Mouse (Mus musculus) megakaryocyte, embryonic 14.5 days (primary cell): ENCODE measurements around the gene Wwc1.

Experiments
- FLI1 ChIP-seq: IDR thresholded peaks from 2 replicates; pipeline ENCODE4 v1.6.1; 2012; ENCODE audit warnings: low read length, inconsistent platforms, mixed read lengths
- GATA1 ChIP-seq: IDR thresholded peaks from 3 replicates; pipeline ENCODE4 v1.6.1; 2012; ENCODE audit warnings: mixed read lengths, low read length, inconsistent platforms, borderline replicate concordance

DNA sequence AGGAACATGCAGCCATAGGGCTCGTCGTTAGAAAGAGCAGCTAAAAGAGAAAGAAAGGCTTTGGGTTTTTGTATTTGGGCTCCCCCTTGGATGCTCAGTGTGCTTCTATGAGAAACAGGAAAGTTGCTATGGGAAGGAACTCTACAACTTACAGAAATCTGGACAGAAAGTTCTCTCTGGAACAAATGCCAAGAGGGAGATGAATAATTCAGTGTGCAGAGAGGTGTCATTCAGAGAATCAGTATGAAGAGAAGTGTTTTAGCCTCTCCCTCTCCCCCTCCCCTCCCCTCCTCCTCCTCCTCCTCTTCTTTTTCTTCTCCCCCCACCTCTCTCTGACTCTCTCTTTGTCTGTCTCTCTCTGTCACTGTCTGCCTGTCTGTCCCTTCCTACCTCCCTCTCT is 60.9 kb downstream of the Wwc1 start:
- TF ChIP-seq GATA1: no peak
- no peak for TF ChIP-seq FLI1
